Mouse (Mus musculus) lung, embryonic 15.5 days (tissue): ENCODE measurements around the gene Pwwp2a. TPM values are rescaled to one million over a fixed set of nuclear protein-coding genes. Genes with fewer than 3 reads are reported as not detected.

Experiments
- polyA plus RNA-seq: library from polyadenylated mRNA; unstranded; fragments of >200 nt; fragmentation: Nextera tagmentation; extraction: Ambion mirVana; gene quantifications from 2 replicates; pipeline ENCODE4 v1.2.1, GENCODE M21; 2015

Gene Pwwp2a
- polyA plus RNA-seq, 1 experiment from 2014 or later: 28.4 TPM

Other genes with a start within 250 kb of the Pwwp2a start
- 56.8 and 58.0 TPM in 2 replicates for gene Slu7, start 248.3 kb upstream of the Pwwp2a start, polyA plus RNA-seq
- gene C1qtnf2, start 207.7 kb upstream of the Pwwp2a start, polyA plus RNA-seq: 2.6 and 3.1 TPM in 2 replicates
- gene Ccnjl, start 153.2 kb upstream of the Pwwp2a start, polyA plus RNA-seq: 22.6 and 23.3 TPM in 2 replicates
- gene 4933415A04Rik, start 95.0 kb upstream of the Pwwp2a start, polyA plus RNA-seq: 5.9 and 6.3 TPM in 2 replicates
- gene Fabp6, start 80.5 kb upstream of the Pwwp2a start, polyA plus RNA-seq: not detected in 2 replicates
- gene Ttc1, start 66.0 kb downstream of the Pwwp2a start, polyA plus RNA-seq: 64.7 and 64.8 TPM in 2 replicates
- gene Adra1b, start 219.2 kb downstream of the Pwwp2a start, polyA plus RNA-seq: 4.3 and 4.8 TPM in 2 replicates